Mouse (Mus musculus) lung, embryonic 15.5 days (tissue): ENCODE measurements around the gene Fscn2. TPM values are rescaled to one million over a fixed set of nuclear protein-coding genes. Genes with fewer than 3 reads are reported as not detected.
"Not testable (repeated sequence)": the region's sequence is repeated elsewhere in the genome, so short reads cannot be mapped to it uniquely, and the experiment has no call there.

ENCODE experiments used
- ATAC-seq: fragments of 200-750 bp; cut with Nextera tagmentation; 2 replicates; pipeline ENCODE4 v1.8.0; 2017; ENCODE audit warnings: moderate number of reproducible peaks, borderline replicate concordance; ENCODE audit not compliant: low FRiP score, low TSS enrichment; ENCODE audit errors: extremely low read depth
- H3K27ac ChIP-seq: fragments of 300-500 bp; sonication (generic); 2 replicates; pipeline ENCODE4 v1.5.1; 2015; ENCODE audit warnings: moderate library complexity, mild to moderate bottlenecking, inconsistent platforms
- H3K27me3 ChIP-seq: fragments of 300-500 bp; sonication (generic); 2 replicates; pipeline ENCODE4 v1.6.1; 2015; ENCODE audit warnings: inconsistent platforms
- H3K36me3 ChIP-seq: fragments of 300-500 bp; sonication (generic); 2 replicates; pipeline ENCODE4 v1.6.1; 2015; ENCODE audit warnings: inconsistent platforms
- H3K4me1 ChIP-seq: fragments of 300-500 bp; sonication (generic); 2 replicates; pipeline ENCODE4 v1.6.1; 2015; ENCODE audit warnings: inconsistent platforms
- H3K4me2 ChIP-seq: fragments of 300-500 bp; sonication (generic); 2 replicates; pipeline ENCODE4 v1.6.1; 2015; ENCODE audit warnings: inconsistent platforms, mild to moderate bottlenecking, moderate library complexity
- H3K4me3 ChIP-seq: fragments of 300-500 bp; sonication (generic); 2 replicates; pipeline ENCODE4 v1.5.1; 2015; ENCODE audit warnings: mild to moderate bottlenecking, inconsistent platforms
- H3K9ac ChIP-seq: fragments of 300-500 bp; sonication (generic); 2 replicates; pipeline ENCODE4 v1.6.1; 2015; ENCODE audit warnings: inconsistent platforms
- H3K9me3 ChIP-seq: fragments of 300-500 bp; sonication (generic); 2 replicates; pipeline ENCODE4 v1.6.1; 2016; ENCODE audit warnings: inconsistent platforms
- WGBS: fragments of 180-500 bp; shearing (Covaris S2); methylation state at CpG from one replicate; pipeline ENCODE4 v1.1.7; 2015; 5-methylcytosine and 5-hydroxymethylcytosine counted together
- microRNA-seq: library from miRNA; unstranded; fragments of <30 nt; microRNA quantifications from one replicate; pipeline ENCODE4, GENCODE M21; 2016
- polyA plus RNA-seq: library from polyadenylated mRNA; unstranded; fragments of >200 nt; fragmentation: Nextera tagmentation; extraction: Ambion mirVana; gene quantifications from 2 replicates; pipeline ENCODE4 v1.2.1, GENCODE M21; 2015

Gene Fscn2
- polyA plus RNA-seq, 1 experiment from 2014 or later = 0.56 TPM

DNA sequence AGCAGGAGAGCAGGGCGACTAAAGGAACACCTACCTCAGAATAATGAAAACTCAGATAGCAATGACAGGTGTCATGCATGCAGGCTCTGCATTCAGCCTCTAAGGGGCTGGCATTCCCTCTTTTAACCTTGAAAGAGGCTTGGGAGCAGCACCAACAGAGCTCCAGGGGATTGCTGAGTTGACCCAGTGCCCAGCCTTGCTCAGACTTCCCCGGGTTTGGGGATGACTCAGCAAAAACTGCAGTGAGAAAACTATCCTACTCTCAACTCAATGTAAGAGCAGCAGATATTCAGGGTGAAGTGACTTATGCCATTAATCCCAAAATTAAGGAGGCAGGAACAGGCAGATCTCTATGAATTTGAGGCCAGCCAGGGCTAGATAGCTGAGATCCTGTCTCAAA is 25.8 kb downstream of the Fscn2 start:
- Histone ChIP-seq H3K4me2 (no peak overlapping the region), H3K9ac (no peak overlapping the region), H3K36me3 (peaks cover 77% of the 10 kb centered on the region)

DNA sequence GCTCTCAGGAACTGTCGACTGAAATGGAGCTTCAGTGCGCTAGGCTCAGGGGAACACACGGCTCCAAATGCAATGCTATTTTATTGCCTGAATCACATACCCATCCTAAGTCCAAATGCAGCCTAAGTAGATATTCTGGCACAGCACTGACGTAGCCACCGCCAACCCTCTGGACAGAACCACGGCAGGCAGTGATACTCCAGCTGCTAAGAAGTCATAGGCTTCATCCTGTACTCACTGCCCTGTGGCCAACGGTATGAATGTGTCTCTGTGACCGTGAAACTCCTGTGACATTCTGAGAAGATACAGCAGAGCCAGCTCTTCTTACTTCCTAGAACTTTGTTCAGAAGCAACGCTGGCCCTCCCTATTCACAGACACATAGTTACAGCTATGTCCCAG is 27.2 kb downstream of the Fscn2 start:
- H3K4me1 ChIP-seq = no peaks in the 10 kb centered on the region
- H3K4me2 ChIP-seq = no peak overlapping the region
- H3K27ac ChIP-seq = no peak overlapping the region
- no peak overlapping the region for H3K9ac ChIP-seq
- H3K4me3 ChIP-seq = no peak overlapping the region
- H3K9me3 ChIP-seq = no peaks in the 10 kb centered on the region
- peaks cover 77% of the 10 kb centered on the region for H3K36me3 ChIP-seq
- WGBS = 91% methylated on average over 9 of the region's 9 CpGs
- H3K27me3 ChIP-seq = no peaks in the 10 kb centered on the region
- no peak for ATAC-seq

More for the DNA sequence above, 25.8 kb downstream of the Fscn2 start:
- no peaks in the 10 kb centered on the region for H3K27me3 ChIP-seq
- H3K4me3 ChIP-seq = no peak overlapping the region
- H3K9me3 ChIP-seq = no peaks in the 10 kb centered on the region
- 54% methylated on average over 2 of the region's 2 CpGs for WGBS
- no peaks in the 10 kb centered on the region for H3K4me1 ChIP-seq
- H3K27ac ChIP-seq = no peak overlapping the region
- no peak for ATAC-seq

DNA sequence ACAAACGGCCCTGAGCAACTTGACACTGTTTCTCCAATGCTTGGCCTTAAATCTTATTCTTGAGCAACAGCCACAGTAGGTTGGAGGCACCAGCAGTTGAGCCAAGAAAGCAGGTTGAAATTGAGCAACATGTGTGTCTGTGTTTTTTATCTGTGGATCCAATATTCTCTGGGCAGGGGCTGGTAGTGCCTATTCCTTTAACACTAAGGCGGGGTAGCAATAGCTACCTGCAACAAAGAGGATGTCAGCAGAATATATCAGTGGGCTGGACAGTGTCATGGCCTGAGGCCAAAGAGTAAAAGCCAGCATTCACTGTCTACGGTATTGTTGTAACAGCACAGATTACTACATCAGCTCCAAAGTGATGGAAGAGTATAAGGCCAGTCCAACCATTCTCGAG is 34.3 kb downstream of the Fscn2 start:
- Histone ChIP-seq H3K36me3 (peaks cover 79% of the 10 kb centered on the region), H3K4me2 (no peak overlapping the region), H3K9ac (no peak overlapping the region), H3K9me3 (no peaks in the 10 kb centered on the region), H3K4me3 (no peak overlapping the region), H3K4me1 (no peaks in the 10 kb centered on the region), H3K27me3 (no peaks in the 10 kb centered on the region), H3K27ac (no peak overlapping the region)
- no peak for ATAC-seq
- WGBS = 78% methylated on average over 4 of the region's 4 CpGs

DNA sequence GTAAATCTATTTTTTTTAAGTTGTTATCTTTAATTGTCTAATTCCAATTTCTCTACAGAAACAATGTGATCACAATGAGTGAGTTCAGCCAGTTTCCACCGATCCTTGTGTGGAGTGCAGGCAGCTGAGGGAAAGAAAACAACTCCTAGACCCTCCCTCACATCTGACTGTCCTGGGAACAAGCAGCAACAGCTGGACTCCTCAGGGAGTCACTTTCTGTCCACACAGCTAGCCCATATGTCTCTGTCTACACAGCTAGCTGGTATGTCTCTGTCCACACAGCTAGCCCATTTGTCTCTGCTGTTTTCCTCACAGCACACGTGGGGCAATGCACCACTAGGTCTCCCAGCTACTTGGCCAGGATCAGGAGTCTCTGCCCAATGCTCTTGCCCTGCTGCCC is 36.3 kb downstream of the Fscn2 start:
- H3K36me3 ChIP-seq = peaks cover 78% of the 10 kb centered on the region
- 71% methylated on average over 2 of the region's 2 CpGs for WGBS

DNA sequence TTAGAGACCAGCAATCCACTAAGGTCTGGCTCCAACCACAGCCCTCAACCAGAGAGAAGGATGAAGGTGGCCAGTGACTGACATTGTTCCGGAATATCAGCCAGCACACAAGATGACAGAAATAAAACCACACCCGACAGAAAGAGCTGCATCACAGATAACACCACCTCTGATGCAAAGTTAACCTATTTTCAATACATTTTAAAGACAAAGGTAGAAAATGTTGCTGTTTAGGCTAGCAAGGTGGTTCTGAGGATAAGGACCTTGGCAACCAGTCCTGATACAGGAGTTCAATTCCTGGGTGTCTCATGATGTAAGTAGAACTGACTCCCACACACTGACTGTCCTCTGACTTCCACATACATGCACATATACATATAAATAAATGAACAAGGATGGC is 38.0 kb downstream of the Fscn2 start:
- Histone ChIP-seq H3K27me3 (no peaks in the 10 kb centered on the region), H3K27ac (no peak overlapping the region), H3K4me1 (no peaks in the 10 kb centered on the region), H3K9ac (no peak overlapping the region), H3K9me3 (no peaks in the 10 kb centered on the region), H3K4me3 (no peak overlapping the region), H3K36me3 (peaks cover 78% of the 10 kb centered on the region), H3K4me2 (no peak overlapping the region)
- no peak for ATAC-seq
- WGBS = 87% methylated on average over 2 of the region's 2 CpGs

More for the DNA sequence above, 36.3 kb downstream of the Fscn2 start:
- Histone ChIP-seq H3K27me3 (no peaks in the 10 kb centered on the region), H3K4me3 (no peak overlapping the region), H3K4me2 (no peak overlapping the region), H3K4me1 (no peaks in the 10 kb centered on the region), H3K27ac (no peak overlapping the region), H3K9me3 (no peaks in the 10 kb centered on the region), H3K9ac (no peak overlapping the region)
- no peak for ATAC-seq

DNA sequence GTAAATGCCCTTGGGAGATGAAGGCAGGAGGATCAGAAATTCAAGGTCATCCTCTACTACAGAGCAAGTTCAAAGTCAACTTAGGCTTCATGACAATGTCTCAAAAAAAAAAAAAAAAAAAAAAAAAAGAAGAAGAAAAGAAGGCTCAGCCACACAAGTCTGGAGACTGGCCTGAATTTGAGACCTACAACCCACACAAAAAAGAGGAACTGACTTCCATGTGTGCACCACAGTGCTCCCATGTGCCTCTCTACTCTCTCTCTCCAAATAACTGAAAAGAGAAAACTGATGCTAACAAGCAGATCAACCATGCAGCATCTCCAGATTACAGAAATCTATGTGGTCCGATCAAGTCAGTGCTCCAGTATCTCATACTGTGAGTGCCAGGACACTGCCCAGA is 43.5 kb downstream of the Fscn2 start:
- H3K9me3 ChIP-seq = no peaks in the 10 kb centered on the region
- WGBS = 86% methylated on average over 1 of the region's 1 CpGs
- H3K4me3 ChIP-seq = no peak overlapping the region
- H3K4me1 ChIP-seq = no peaks in the 10 kb centered on the region
- H3K27ac ChIP-seq = no peak overlapping the region
- H3K4me2 ChIP-seq = no peak overlapping the region
- no peak overlapping the region for H3K9ac ChIP-seq
- no peak for ATAC-seq
- H3K36me3 ChIP-seq = peaks cover 86% of the 10 kb centered on the region
- no peaks in the 10 kb centered on the region for H3K27me3 ChIP-seq

DNA sequence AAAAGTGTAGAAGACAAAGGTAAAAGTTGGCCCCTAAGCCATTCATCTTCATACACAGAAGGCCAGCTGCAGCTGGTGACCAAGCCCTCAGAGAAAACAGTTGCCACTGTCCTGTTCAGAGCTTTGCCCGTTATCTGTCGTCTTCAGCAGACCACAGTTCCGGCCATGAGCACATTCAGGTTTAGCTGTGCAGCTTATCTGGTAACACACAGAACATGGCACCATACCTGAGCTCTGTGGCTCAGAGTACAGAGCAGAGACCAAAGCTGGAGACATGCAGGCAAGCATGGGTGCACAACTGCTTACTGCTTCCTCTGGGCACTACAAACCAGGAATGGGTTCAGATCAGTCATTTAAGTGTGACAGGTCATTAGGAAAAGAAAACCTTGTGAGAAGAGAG is 44.5 kb downstream of the Fscn2 start:
- Histone ChIP-seq H3K4me2 (no peak overlapping the region), H3K27ac (no peak overlapping the region), H3K9me3 (no peaks in the 10 kb centered on the region), H3K4me3 (no peak overlapping the region), H3K36me3 (peaks cover 86% of the 10 kb centered on the region), H3K4me1 (no peaks in the 10 kb centered on the region), H3K27me3 (no peaks in the 10 kb centered on the region), H3K9ac (no peak overlapping the region)
- WGBS = 94% methylated on average over 3 of the region's 3 CpGs
- no peak for ATAC-seq

DNA sequence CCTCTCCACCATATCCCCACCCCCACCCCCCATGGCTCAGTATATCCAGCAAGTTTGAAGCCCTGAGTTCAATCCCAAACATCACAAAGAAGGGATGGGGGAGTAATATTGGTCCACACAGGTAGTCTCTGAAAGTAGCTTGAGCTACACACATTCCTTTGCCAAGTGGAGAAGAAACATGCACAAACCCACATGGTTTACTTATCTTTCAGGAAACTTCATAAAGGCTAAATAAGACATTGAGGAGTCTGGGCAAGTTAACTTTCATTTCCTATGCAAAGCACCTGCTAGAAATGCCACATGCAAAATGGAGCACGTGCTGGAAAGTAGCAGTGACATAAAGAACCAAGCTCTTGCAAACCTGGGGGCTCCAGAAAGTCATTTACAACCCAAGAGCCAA is 45.1 kb downstream of the Fscn2 start:
- Histone ChIP-seq H3K27ac (no peak overlapping the region), H3K9me3 (no peaks in the 10 kb centered on the region), H3K4me1 (no peaks in the 10 kb centered on the region), H3K4me3 (no peak overlapping the region), H3K4me2 (no peak overlapping the region), H3K9ac (no peak overlapping the region), H3K36me3 (peaks cover 86% of the 10 kb centered on the region), H3K27me3 (no peaks in the 10 kb centered on the region)
- no peak for ATAC-seq
- WGBS = 77% methylated on average over 1 of the region's 1 CpGs

DNA sequence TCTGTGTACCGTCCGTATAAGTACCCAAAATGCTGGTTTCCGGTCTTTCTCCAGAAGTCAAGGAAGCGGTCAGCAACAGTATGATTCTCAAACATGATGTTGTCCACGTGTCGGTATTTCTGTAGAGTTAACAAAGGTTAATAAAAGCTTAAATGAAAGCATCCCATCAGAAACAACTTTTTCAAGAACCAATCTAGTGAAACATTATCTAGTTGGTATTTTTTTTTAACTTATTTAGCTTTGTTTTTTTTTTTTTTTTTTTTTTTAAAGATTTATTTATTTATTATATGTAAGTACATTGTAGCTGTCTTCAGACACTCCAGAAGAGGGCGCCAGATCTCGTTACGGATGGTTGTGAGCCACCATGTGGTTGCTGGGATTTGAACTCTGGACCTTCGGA is 52.3 kb downstream of the Fscn2 start:
- H3K4me3 ChIP-seq, H3K27ac ChIP-seq, H3K4me1 ChIP-seq, H3K9ac ChIP-seq, ATAC-seq, H3K9me3 ChIP-seq, H3K27me3 ChIP-seq, H3K4me2 ChIP-seq: not testable (repeated sequence)
- H3K36me3 ChIP-seq = peaks cover 92% of the 10 kb centered on the region
- WGBS = 94% methylated on average over 9 of the region's 10 CpGs

Small RNA genes lying within 50 kb of the gene (microRNA-seq; reads per million reads assigned to microRNA genes)
- gene Gm23419 (not detected), gene Mir6935 (2.0 reads per million, percentile 5 among the genes with 10 or more reads in this experiment)

Other genes with a start within 250 kb of the Fscn2 start
- gene Slc38a10, start 210.2 kb upstream of the Fscn2 start, polyA plus RNA-seq = 91.2 and 92.1 TPM in 2 replicates
- 8.7 and 9.2 TPM in 2 replicates for gene Bahcc1, start 128.6 kb upstream of the Fscn2 start, polyA plus RNA-seq
- 2,618 and 2,638 TPM in 2 replicates for gene Actg1, start 13.0 kb upstream of the Fscn2 start, polyA plus RNA-seq
- 36.9 and 37.4 TPM in 2 replicates for gene Faap100, start 17.2 kb downstream of the Fscn2 start, polyA plus RNA-seq
- 32.5 and 34.5 TPM in 2 replicates for gene Nploc4, start 76.2 kb downstream of the Fscn2 start, polyA plus RNA-seq
- not detected in 2 replicates for gene Tspan10, start 81.1 kb downstream of the Fscn2 start, polyA plus RNA-seq
- gene Pde6g, start 92.0 kb downstream of the Fscn2 start, polyA plus RNA-seq = 0.25 and 0.31 TPM in 2 replicates
- 12.7 and 13.0 TPM in 2 replicates for gene Oxld1, start 96.5 kb downstream of the Fscn2 start, polyA plus RNA-seq
- gene Ccdc137, start 96.6 kb downstream of the Fscn2 start, polyA plus RNA-seq = 31.2 and 35.5 TPM in 2 replicates
- gene Arl16, start 106.1 kb downstream of the Fscn2 start, polyA plus RNA-seq = 43.8 and 44.6 TPM in 2 replicates
- 125 and 133 TPM in 2 replicates for gene Mrpl12, start 123.1 kb downstream of the Fscn2 start, polyA plus RNA-seq
- gene Slc25a10, start 130.3 kb downstream of the Fscn2 start, polyA plus RNA-seq = 67.5 and 70.9 TPM in 2 replicates
- 0.91 and 1.1 TPM in 2 replicates for gene Gcgr, start 169.2 kb downstream of the Fscn2 start, polyA plus RNA-seq
- gene Mcrip1, start 188.2 kb downstream of the Fscn2 start, polyA plus RNA-seq = 205 and 209 TPM in 2 replicates
- 0.65 and 1.7 TPM in 2 replicates for gene Ppp1r27, start 189.6 kb downstream of the Fscn2 start, polyA plus RNA-seq
- gene P4hb, start 211.7 kb downstream of the Fscn2 start, polyA plus RNA-seq = 847 and 883 TPM in 2 replicates
- 697 and 699 TPM in 2 replicates for gene Arhgdia, start 220.1 kb downstream of the Fscn2 start, polyA plus RNA-seq
- gene Alyref, start 236.8 kb downstream of the Fscn2 start, polyA plus RNA-seq = 511 and 543 TPM in 2 replicates
- gene Anapc11, start 236.9 kb downstream of the Fscn2 start, polyA plus RNA-seq = 215 and 222 TPM in 2 replicates
- gene Npb, start 246.9 kb downstream of the Fscn2 start, polyA plus RNA-seq = 0.78 and 1.4 TPM in 2 replicates